Mouse (Mus musculus): Measurements from ENCODE around the gene 4932438H23Rik.

DNA sequence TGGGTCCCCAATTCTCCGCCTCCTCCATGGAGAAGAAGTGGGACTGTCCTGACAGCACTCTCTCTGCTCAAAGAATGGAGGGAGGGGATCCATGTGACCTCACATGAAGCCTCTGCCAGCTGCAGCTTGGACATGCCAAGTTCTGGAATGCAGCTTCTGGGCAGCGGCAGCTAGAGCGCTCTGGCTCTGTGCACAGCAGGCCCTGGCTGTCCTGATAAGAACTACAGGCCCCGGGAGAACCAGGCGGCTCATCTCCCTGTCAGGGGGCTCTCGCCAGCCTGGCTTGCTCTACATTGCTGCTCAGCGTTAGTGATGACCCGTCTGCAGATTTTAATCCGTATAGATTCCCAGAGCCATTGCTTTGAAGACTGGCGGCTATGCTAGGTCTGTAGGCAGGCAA is 44.6 kb upstream of the 4932438H23Rik start:
- TF ChIP-seq CEBPB (IDR thresholded peaks at IDR 0.05; ENCODE audit: insufficient read depth, poor library complexity, severe bottlenecking) = no peak
- TF ChIP-seq MYOD1 (IDR thresholded peaks at IDR 0.05; ENCODE audit: control insufficient read depth in 1 of 3, insufficient read length in 2 of 3, low read depth in 2 of 3) = no peak
- TF ChIP-seq MAX (IDR thresholded peaks at IDR 0.05; ENCODE audit: low read depth) = no peak
- no peak for TF ChIP-seq REST (IDR thresholded peaks at IDR 0.05; ENCODE audit: insufficient read depth, insufficient read length)
- no peak for TF ChIP-seq POLR2A (IDR thresholded peaks at IDR 0.05; ENCODE audit: insufficient read length, low read depth)
- TF ChIP-seq MYOG (IDR thresholded peaks at IDR 0.05; ENCODE audit: control insufficient read depth in 1 of 3, insufficient read depth in 1 of 3, insufficient read length in 2 of 3, low read depth in 2 of 3) = no peak

All from myocyte (in vitro differentiated cells).